Mouse (Mus musculus) ovary, adult 2 months (tissue): Measurements from ENCODE around the gene Gm3047. TPM values are rescaled to one million over a fixed set of nuclear protein-coding genes. Genes with fewer than 3 reads are reported as not detected.

Source experiments
- polyA plus RNA-seq: library from polyadenylated mRNA; depleted of rRNA; stranded (reverse); fragments of >200 nt; gene quantifications from 2 replicates; pipeline ENCODE4 v1.2.3, GENCODE M21; 2012; rRNA removed

Gene Gm3047
- not detected in 2 replicates for polyA plus RNA-seq

DNA sequence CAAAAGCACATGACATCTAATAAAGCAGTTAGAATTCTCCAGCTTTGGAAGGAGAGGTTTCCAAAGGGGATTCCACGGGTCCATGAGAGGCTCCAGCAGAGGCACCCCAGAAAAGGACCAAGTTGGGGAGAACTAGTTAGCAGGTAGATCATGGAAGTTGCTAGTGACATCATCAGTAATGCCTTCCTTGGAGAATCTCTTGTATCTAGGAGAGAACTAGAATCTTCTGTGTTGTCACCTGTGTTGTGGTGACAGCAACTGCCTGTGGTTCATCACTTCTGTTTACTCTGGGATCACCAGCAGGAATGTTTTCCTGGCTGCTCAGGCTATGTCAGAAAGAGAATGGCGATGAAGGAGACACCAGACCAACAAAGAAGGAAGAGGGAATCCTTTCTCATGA, at the start of gene Gm3047:
Gm3047 (plus strand) TSS at position 301 of the 400 bp plus-strand sequence.

Other genes starting within 250 kb of the Gm3047 start
- gene Gm3149, start 238.1 kb upstream of the Gm3047 start, polyA plus RNA-seq = not detected in 2 replicates
- gene 2610042L04Rik, start 220.6 kb upstream of the Gm3047 start, polyA plus RNA-seq = not detected in 2 replicates
- not detected in 2 replicates for gene Gm3159, start 157.9 kb upstream of the Gm3047 start, polyA plus RNA-seq
- 0.08 TPM in 1 of 2 replicates, not detected in the other for gene Gm3164, start 140.0 kb upstream of the Gm3047 start, polyA plus RNA-seq
- gene Gm3173, start 124.4 kb upstream of the Gm3047 start, polyA plus RNA-seq = not detected in 2 replicates
- gene Gm3182, start 73.7 kb upstream of the Gm3047 start, polyA plus RNA-seq = not detected in 2 replicates
- not detected in 2 replicates for gene Gm8159, start 76.9 kb downstream of the Gm3047 start, polyA plus RNA-seq
- gene Gm3239, start 108.8 kb downstream of the Gm3047 start, polyA plus RNA-seq = not detected in 2 replicates
- gene Gm7876, start 153.8 kb downstream of the Gm3047 start, polyA plus RNA-seq = not detected in 2 replicates
- 0.07 and 0.12 TPM in 2 replicates for gene Gm3252, start 171.4 kb downstream of the Gm3047 start, polyA plus RNA-seq
- gene Gm9602, start 220.9 kb downstream of the Gm3047 start, polyA plus RNA-seq = not detected in 2 replicates